Mouse (Mus musculus): ENCODE data around the gene Uxs1.
A peak's percentile ranks its signal among the peaks of the same experiment; 100 is the strongest.

The Uxs1 gene

DNA sequence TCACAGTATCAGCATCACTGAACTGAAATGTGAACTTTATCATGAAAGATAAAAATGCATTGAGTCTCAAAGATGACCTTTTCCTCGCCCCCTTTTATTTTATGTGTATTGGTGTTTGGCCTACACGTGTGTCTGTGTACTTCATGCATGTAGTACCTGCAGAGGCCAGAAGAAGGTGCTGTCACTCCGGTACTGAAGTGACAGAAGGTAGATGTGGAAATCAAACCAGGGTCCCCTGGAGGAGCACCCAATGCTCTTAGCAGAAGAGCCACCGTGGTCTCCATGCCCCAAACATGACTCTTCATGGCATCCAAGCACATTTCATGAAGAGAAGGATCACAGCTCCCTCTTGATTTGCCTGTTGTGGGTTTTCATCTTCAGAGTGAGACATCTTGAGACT, 95.5 kb downstream of the Uxs1 start:
- no peak for DNase-seq (ENCODE audit: low read depth, low spot score)

GRCm38 (mm10) chr1:43730491-43730924, 97.1 kb downstream of the Uxs1 start, which contains the start of gene 1500015O10Rik:
Gene 1500015O10Rik, plus strand, starts transcription at chr1:43730602.
- peak; percentile 24 for DNase-seq (ENCODE audit: low read depth, low spot score)

DNA sequence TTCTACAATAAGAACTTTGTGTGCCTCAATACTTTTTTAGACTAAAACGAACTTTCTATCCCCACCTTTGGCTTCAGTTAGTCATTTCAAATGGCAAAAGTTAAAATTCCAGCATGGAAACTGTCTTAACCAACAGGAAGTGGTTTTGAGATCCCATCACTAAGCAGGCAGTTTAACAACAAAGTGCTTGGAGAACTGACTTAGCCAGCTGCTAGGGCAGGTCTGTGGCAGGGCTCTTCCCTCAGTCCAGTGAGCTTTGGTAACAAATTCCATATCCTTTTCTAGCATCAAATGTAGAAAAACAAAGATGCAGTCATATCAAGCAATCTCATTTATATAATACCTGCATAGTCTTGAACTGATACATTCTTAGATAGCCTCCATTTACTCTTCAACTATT, 105.1 kb downstream of the Uxs1 start:
- DNase-seq (ENCODE audit: low read depth, low spot score) = no peak

DNA sequence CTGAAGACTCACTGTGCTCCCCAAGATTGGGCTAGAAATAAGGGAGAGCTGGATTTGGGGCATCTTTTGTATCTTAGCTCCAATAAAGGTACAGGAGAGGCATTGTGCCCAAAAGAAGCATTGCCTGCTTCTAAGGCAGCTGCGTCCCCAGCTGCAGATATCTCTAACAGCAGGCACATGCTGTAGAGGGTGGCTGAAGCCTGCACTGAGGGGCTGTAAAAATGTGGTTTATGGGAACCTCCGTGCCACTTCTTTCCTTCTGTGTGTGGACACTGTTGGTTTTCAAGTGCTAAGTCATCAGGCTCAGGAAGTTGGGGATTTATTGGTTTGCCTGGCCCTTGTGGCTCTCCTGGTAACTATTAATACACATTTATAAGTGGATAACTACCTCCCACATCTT, 108.8 kb downstream of the Uxs1 start:
- no peak for DNase-seq (ENCODE audit: low read depth, low spot score)

- no peak for DNase-seq (ENCODE audit: low read depth, low spot score)
These were observed 109.6 kb downstream of the Uxs1 start for GRCm38 (mm10) chr1:43717967-43718366.

DNA sequence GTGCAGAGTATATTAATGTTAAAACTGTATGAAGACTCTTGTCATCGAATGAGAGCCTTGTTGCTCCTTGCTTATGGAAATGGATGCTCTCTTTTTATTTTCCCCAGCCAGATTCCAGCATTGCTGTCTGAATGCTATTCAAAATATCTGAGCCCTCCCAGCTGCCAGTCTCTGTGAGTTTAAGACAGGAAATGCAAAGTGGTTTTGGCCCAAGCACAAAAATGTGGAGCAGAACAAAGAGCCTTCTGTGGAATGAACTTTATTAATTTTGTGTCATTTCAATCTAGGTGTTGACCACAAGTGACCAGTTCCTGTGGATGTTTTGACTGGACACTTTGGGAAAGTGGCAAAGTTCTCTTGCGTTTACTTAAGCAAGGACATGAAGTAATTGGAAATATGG, 112.8 kb downstream of the Uxs1 start:
- DNase-seq (ENCODE audit: low read depth, low spot score) = no peak

DNA sequence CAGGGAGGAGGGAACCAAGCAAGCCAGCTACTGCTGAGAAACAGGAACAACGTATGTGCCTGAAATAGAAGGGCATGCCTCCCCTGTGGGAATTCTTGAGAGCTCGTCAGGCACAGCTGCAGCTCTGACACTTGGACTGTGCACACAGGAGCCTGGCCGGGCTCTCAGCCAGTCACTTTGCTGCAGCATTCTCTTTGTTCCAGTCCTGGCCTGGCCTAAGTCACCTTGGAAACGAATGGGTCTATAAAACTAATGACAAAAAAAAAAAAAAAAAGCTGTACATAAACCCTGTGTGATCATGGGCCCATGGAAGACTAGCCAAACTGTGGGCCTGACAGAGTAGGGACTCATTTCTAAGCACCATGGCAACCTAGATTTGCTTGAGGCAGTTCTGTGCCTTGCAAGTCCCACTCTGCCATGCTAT, 129.0 kb downstream of the Uxs1 start:
- DNase-seq (ENCODE audit: low read depth, low spot score) = peak; percentile 80

Measured in brain, adult 2 months (tissue).